Mouse (Mus musculus) spleen, embryonic (tissue): ENCODE results near the gene Prkce.

Experiments used
- CTCF ChIA-PET: fragments of 350-600 bp; sonication (Branson Sonifier 250); formaldehyde crosslinking; loops from one replicate; lab custom pipeline; 2022; lab: Charles Lee

Prkce gene

DNA sequence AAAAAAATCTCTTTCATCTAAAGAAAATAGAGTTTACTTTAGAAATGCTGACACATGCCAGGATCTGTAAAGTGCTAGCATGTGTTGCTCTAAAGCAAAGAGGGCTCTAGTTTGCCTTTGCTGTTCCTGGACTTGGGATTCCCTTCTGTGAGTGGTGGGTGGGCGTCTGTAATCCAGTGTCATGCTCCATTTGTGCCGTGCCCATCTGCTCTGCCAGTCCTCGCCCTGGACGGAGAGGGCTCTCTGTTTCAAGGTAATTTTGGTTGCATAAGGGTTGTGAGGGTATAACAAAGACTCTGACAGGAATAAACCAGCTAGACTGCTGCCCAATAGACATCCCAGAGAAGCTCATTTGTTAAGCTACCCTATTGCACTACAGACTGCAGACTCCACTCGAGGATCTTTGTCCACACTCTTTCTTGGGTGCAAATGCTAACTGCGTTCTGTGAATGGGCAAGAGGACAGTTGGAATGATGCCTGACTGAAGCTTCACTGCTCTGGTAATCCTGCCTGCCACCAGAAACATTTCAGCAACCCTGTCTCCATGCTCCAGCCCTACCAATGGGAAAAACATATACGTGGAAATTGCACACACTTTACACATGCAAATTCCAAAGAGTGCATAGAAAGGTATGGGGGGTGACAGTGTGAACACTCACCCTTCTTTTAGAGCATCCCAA, 188.3 kb downstream of the Prkce start:
- CTCF ChIA-PET: interaction anchor here (0.6 kb wide), 1 partner anchor 1698 kb away, joined by 3 read pairs; no protein-coding TSS in a partner anchor

DNA sequence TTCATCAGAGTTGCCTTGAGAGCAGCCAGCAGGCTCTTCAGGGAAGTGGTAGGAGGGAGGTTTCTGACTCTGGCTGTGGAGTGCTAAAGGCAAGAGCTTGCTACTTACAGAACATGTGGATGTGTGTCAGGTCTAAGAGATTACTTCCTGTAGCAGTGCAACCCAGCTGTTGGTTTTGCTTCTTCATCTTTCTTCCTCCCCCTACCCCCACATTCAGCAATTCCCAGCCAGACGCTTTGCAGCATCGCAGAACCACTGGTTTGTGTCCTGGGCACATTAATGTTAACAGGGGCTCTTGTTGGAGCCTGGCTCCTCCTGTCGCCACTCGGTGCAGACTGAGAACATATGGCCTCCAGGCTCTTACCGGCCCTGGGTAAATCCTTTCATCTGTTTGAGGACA, 190.8 kb downstream of the Prkce start:
- CTCF ChIA-PET: no interaction called here

DNA sequence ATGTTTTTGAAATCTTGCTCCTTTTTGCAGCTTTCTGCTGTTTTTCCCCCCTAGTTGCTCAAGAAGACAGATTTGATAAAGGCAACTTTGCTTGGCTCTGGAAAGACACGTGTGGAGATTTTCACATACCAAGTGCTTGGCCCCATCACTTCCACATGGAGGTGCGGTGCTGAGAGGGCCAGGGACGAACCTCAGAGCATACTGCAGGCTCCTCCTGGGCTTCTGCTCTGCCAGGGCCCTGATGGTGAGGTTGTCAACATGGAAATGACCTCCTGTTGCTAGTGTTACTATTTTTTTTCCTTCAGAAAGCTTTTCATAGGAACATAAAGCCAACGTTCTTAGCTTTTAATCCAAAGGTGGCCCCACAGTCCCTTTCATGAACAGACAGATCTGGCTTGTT, 191.3 kb downstream of the Prkce start:
- CTCF ChIA-PET: no interaction called here

DNA sequence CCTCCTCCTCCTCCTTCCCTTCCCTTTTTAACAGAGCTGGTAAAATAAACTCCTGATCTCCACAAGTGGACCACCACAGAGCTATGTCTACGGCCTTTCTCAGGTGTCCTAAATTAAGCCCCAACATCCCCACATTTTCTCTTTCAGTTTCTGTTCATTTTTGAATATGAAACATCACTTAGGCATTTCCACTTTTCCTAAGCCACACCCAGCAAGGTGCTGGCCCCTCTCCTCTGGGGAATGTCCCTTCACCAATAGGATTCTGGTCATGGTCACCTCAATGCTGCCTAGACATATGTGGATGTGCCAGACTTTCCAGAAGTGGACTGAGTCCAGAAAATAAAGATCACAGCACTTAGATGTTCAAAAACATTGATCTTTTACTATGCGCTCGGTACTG, 193.3 kb downstream of the Prkce start:
- CTCF ChIA-PET: no interaction called here

DNA sequence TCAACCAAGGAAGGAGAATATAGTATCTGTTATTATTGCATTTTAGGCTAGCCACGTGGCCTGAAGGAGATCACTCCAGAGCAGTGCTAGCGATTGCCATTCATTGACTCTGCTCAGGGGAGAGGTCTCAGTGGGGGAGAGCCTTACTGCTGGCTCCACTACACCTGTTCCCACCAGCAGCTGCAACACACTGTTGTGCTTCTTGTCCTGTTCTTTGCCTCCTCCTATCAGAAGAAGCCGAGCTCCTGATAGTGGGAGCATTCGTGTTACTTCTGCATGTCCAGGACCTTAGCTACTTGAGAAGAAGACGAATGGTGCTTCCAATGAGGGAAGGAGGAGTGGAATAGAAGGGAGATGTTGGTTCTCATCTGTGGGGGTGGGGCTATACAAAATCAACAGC, 195.8 kb downstream of the Prkce start:
- CTCF ChIA-PET: no interaction called here

DNA sequence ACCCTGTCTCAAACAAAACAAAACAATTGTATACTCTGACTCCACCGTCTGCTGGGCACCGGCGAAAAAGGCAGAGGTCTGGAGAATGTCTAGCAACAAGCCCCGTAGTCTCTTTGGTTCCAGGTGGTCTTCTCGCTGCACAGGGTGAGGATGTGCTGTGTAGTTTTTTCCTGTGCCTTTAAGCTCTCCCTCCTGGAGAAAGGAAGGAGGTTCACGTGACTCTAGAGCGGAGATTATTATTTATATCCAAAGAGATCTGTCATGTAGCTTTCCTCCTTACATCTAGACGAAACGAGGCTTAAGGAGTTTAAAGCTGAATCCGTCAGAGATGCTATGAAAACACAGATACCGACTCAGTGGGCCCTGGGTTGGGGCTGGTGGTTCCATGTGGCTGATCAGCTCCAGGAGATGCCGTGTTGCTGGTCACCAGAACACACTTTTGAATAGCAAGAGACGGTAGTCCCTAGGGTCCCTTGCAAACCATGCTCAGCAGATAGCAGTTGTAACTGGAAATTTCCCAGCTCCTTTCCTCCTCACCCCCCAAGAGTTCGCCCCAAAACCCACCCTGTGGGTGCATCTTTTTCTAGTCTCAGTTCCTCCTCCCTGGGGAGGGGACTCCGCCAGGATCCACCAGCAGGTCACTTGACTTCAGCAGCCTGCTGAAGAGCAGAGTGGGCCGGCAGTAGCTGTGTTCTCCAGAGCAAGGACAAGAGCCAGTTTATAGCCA, 196.9 kb downstream of the Prkce start:
- CTCF ChIA-PET: interaction anchor here (0.7 kb wide), 1 partner anchor 12 kb away, joined by 3 read pairs; no protein-coding TSS in a partner anchor

DNA sequence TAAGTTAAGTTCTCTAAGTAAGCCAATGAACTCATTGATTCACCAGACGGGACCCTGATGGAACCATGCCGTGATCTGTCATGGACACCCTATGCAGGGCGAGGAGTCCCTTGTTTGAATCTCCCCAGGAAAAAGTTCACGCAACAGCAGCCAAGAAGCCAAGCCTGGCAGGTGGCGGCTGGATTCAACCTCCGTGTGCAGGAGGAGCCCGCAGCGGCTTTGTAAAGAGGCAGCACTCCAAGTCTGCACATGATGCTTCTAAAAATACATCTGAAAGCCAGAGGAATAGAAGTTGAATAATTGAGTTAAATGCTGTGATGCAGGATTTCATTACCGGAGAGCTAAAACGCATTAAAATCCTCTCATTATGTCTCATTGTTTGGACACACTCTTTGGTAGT, 199.3 kb downstream of the Prkce start:
- CTCF ChIA-PET: no interaction called here

DNA sequence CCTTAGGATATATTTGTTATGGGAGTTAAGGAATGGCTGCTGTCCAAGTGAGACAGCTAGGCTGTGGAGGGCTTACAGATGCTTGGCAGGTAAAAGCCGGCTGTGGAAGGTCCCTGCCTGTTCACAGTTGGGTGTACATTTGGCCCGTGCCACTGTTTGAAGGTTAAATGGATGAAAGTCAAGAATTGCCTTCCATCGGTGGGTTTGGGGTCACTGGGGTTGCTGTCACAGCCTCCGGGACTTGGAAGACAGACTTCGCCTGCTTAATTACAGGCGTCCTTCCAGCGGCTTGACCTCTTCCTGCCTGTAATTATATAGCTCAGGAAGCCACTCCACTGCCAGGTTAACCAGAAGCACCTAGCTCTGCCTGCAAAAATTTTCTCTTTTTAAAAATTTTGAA, 200.1 kb downstream of the Prkce start:
- CTCF ChIA-PET: interaction anchor here (0.7 kb wide), 1 partner anchor 13 kb away, joined by 8 read pairs; no protein-coding TSS in a partner anchor

DNA sequence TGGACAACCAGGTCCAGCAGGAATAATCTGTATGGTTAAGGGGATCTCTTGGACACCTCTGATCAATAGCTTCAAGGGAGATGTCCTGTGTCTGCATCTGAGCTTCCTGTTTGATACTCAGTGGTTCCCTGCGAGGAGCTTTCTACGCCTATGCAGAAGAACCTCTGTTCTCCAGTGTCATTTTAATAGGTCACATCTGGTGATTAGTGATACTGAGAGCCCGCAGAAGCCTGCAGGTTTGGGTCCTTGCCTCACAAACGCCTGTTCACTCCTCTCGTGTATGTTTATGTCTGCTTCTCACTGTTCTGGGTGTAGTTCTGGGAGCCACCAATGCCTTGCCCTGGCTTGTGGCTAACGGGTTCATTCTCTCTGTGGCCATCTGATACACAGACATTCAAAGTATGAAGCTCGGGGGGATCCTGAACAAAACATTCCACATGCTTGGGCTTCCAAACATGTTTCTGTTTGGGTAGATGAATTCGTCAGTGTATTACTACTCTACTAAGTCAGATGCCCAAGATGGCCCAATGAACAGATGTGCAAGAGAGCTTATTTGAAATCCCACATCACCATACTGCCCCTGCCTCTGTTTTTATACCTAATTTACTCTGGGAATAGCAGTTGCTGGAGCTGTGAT, 202.6 kb downstream of the Prkce start:
- CTCF ChIA-PET: no interaction called here

DNA sequence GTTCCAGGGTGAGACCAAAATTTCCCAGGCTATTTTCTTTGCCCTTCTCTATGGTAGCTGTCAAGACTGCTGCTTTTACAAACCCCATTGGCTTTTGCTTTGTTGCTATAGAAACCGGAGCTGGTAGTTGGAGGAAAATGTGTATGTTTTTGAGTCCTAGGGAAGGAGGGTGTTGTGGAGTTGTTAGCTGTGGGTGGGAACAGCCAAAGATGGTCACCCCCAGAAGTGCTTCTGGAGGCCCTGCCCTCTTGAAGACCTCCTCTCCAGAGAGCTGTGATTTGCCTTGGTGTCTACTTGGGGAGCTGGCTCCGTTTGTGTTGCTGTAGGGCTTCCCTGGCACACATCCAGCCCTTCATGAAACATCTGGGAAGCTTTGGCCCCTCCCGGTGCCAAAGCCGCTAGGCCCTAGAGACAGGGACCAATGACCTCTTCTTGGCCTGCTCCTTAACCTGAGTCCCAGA, 203.5 kb downstream of the Prkce start:
- CTCF ChIA-PET: interaction anchor here (0.8 to 0.9 kb wide), 2 partner anchors 18 to 112 kb away, joined by 3 to 12 read pairs; no protein-coding TSS in a partner anchor

DNA sequence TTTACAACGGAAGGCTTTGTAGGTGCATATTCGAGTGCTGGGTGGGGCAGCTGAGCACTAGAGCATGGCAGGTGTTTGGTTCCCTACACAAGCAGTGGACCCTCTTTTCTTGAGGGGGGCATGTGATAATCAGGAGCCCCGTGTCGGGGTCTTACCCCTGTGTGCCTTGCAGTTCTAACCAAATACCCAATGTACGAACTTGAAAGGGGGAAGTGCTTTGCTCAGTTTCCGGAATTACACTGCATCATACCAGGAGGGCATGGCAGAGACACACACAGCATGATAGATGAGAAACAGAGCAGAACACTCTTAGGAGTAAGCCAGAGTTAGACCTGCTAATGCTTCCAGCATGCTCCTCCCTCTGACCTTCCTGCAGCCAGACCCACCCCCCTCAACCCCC, 208.8 kb downstream of the Prkce start:
- CTCF ChIA-PET: interaction anchor here (1.2 kb wide), 1 partner anchor 12 kb away, joined by 3 read pairs; no protein-coding TSS in a partner anchor

DNA sequence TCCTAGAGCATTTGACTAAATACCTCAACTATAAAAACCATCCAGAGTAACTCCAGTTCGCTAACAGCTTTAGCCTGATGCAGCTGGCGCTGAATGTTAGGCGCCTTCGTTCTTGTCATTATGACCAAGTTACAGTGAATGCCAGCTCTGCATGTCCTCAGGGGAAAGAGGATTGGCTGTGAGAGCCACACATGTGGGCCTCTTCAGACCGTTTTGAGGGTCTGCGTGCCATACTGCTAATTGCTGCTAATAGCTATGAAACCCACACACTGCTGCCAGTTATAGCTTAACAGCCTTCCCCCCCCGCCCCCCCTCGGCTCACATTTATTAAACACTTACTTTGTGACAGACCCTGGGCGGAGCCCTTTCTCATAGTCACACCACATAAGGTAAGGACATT, 210.3 kb downstream of the Prkce start:
- CTCF ChIA-PET: interaction anchor here (1.6 kb wide), 1 partner anchor 18 kb away, joined by 5 read pairs; no protein-coding TSS in a partner anchor

DNA sequence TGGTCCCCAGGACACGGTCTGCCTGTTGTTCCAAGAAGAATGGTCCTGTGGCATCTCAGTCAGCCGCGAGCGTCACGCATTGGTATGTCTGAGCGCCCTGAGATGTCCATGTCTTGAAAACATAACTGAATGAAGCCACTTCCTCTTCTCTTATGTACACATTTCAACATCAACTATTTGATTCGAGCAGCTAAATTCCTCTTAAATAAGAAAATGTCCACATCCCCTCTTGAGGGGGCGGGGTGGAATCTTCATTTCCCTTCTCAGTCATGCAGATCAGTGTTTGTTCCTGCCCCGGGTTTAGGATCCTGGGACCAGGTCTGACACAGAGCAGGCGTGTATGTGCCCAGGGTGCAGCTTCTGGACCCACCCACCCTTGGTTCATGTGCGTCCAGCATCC, 211.0 kb downstream of the Prkce start:
- CTCF ChIA-PET: interaction anchor here (0.6 to 1.6 kb wide), 2 partner anchors 19 to 214 kb away, joined by 3 to 5 read pairs; no protein-coding TSS in a partner anchor

DNA sequence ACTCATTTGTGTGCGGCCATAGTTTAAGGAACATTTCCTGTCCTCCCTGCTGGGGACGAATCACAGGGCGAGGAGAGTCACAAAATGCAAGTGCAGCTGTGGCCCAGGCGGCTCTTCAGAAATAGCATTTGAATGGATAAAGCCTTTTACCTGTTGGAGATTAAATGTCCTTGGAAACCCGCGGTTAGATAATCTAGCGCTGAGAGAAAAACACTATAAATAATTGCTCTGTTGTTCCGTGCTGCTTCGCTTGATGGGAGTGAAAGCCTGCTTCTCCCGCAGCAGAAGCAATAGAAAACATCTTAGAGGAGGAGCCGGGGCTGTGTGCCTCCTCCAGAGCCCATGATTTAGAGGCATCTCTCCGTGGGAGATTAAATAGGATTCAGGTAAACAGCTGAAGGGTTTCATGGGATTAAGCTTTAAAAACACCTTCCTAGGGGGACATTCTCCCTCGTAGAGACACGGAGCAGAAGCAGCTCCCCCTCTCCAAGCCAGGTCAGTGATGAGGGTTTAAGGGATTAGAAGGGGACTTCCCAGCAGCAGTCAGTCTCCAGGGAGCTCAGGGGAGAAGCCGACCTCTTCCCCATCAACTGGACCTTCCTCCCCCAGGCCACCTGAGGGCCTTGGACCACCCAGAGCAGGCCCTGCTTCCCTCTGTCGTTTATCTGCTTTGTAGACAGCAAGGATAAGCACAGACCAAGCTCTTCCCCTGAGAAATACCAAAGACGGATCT, 212.0 kb downstream of the Prkce start:
- CTCF ChIA-PET: no interaction called here

DNA sequence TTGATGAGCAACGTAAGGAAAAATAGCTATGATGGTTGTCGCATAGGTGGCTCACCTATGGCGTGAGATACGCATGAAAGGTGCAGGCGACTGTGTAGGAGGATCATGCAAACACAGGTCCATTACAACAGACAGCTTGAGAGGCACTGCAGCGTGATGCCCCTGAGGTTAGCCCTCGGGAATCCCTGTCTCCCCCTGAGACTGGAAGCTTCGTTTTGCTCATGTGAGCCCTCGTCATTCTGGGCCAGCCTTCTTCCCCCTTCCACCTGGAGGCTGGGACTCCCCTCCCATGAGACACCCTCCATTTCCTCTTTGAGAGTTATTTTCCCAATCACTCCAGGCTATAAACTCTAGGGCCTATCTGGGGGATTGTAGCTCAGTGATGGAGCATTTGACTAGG, 213.9 kb downstream of the Prkce start:
- CTCF ChIA-PET: interaction anchor here (0.5 to 1.1 kb wide), 3 partner anchors 37 to 1070 kb away, joined by 3 to 5 read pairs (median 3); no protein-coding TSS in a partner anchor

DNA sequence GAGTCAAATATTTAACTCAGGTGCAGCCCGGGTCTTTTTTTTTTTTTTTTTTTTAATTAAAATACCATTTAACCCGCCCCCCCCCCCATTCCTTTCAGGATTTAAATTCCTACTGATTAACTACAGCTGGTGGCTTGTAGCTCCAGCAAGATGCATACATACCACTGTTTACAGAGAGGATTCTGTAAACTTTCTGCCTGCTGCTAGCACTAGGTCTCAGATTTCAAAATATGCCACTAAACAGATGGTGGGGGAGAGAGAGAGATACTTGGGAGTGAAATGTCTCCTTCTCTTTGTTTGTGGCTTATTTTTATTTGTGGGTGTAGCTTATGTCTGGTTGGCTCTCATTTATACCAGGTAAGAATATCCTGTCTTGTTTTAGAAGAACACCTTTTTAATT, 215.3 kb downstream of the Prkce start:
- CTCF ChIA-PET: interaction anchor here (0.7 kb wide), 1 partner anchor 53 kb away, joined by 6 read pairs; no protein-coding TSS in a partner anchor

DNA sequence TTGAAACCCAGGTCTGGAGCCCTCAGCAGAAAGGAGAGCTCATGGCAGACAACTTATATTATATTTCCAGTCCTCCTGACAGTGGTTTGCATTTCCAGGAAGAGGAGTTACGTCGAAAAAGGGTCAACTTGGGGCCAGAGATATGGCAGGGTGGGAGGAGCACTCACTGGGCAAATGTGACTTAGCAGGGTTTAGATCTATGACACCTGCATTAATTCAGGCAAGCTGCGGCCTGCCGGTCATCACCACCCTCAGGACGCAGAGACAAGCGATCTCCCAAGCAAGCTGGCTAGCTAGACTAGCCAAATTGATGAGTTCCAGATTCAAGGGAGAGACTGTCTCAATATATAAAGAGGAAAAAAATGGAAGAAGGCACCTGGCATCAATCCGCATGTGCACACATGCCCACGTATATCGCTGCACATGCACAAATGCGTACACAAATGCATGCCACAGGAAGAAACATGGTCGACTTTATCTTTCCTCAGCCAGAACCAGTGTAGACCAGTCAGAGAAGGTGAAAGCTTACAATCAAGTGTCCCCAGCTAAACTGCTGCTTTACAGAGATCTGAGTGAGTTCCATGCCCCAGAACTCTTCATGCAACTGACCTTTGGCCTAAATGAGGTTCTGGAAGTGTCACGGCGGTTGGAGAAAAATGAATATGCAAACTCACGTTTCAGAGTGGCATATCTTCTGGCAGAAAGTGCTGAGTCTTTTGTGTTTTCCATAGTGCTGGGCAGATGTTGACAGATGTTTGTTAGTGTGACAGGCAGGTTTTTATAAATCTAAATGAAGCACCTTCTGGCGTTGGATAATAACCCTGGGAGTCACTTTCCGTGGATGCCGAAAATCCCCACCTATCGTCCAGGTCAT, 216.4 kb downstream of the Prkce start:
- CTCF ChIA-PET: interaction anchor here (1.0 kb wide), 1 partner anchor 49 kb away, joined by 3 read pairs; no protein-coding TSS in a partner anchor

DNA sequence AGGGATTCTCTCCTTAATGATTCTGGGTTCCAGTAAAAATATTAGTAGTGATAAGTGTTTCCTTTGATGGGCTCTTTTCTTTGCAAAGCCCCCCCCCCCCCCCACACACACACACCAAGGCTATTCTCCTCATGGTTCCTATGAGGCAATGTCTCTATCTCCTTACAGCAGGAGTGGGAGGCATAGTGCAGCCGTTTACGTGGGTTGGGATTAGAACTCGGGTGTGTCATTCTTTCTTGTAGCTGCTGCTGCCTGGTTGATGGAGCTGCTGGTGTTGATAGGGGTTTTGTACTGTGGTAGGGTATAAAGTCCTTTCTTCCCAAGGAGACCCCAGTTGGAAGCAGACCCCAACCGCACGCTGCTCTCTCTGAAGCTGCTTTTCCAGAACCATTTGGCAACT, 224.9 kb downstream of the Prkce start:
- CTCF ChIA-PET: no interaction called here

DNA sequence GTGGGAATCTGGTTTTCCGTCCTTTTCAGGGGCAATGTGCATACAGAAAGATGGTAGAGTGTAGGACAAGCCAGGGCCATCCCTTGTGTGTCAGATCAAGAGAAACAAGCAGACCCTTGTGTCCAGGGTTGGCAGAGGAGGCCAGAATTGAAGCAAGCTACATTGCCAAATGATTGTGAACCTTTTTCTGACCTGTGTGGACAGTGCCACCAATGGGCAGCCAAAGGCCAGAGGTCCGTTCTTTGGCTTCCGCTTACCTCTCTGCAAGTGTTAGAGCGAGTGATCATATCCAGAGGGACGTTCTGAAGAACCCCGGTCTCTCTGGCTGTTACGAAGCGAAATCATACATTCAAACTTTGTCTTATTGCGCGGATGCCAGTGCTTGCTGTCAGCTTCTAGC, 225.6 kb downstream of the Prkce start:
- CTCF ChIA-PET: no interaction called here

DNA sequence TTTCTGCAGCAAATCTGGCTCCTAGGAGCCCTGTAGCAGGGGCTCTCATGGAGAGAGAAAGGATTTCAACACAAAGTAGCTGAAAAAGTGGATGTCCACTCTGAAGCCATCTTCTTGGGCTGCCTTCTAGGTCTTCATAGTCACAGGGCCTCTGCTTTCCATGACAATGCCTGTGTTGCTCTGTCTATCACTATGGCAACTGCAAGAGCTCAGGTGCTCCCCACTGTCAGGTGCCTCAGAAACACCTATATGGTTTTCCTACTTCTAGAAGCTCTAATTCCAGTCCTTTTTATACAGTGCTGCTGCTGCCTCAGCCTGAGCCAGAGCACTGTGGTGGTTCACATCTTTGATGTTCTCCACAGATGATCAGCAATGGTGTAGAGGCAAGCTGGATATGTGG, 229.5 kb downstream of the Prkce start:
- CTCF ChIA-PET: no interaction called here
